Mouse (Mus musculus) left cerebral cortex, postnatal 4 days (tissue): ENCODE data around the gene Slc36a4. TPM values are rescaled to one million over a fixed set of nuclear protein-coding genes. Genes with fewer than 3 reads are reported as not detected.

Source experiments
- DNase-seq: peaks from one replicate; pipeline ENCODE4 v3.0.0-alpha.2; 2022
- intact Hi-C: fragments of 180-260 bp; cut with DNase I; formaldehyde crosslinking; loops from one replicate; pipeline ENCODE4 v1.15.1; 2025
- total RNA-seq, 2 experiments: library from RNA; stranded (reverse); gene quantifications; 2 replicates each; pipeline ENCODE4 v1.2.3; 2021

Gene Slc36a4
- total RNA-seq, 2 experiments from 2014 or later = 43.3 to 48.7 TPM

GRCm38 (mm10) chr9:15792076-15792475 is 82.5 kb downstream of the Slc36a4 start:
- intact Hi-C loops = no loop called here
- DNase-seq = no peak

Other genes with a start within 250 kb of the Slc36a4 start
- gene Smco4, start 216.3 kb upstream of the Slc36a4 start, total RNA-seq = 1 to 10 TPM; 5.2 to 6.8 TPM
- gene Deup1, start 81.8 kb upstream of the Slc36a4 start, total RNA-seq = 1 to 10 TPM; 1.2 to 1.5 TPM
- gene Mtnr1b, start 164.8 kb downstream of the Slc36a4 start, total RNA-seq = not detected